Mouse (Mus musculus) liver, adult 2 months (tissue): ENCODE data around the gene Tmem198.

Source experiments
- CTCF ChIP-seq: fragments of 200-500 bp; IDR thresholded peaks from 2 replicates; pipeline ENCODE4 v1.5.1; 2011; ENCODE audit warnings: low read depth, low read length, control low read depth
- POLR2A ChIP-seq: fragments of 200-500 bp; IDR thresholded peaks from 2 replicates; pipeline ENCODE4 v1.6.1; 2011; ENCODE audit warnings: low read length, control low read depth; ENCODE audit not compliant: insufficient read depth; ENCODE audit errors: extremely low read depth

- no peak for TF ChIP-seq CTCF
- no peak for TF ChIP-seq POLR2A
Measured at GRCm38 (mm10) chr1:75516703-75517380, 37.5 kb downstream of the Tmem198 start.
